Mouse (Mus musculus) T-helper 2 cell (primary cell): ENCODE results near the gene Crebbp.

Experiments used
- in situ Hi-C: fragments of 300-600 bp; cut with MboI, MseI; formaldehyde crosslinking; loops from one replicate; pipeline ENCODE4 v1.15.1; 2025; ENCODE audit warnings: high pct_unique_total_duplicates

The Crebbp gene

GRCm38 (mm10) chr16:4044093-4044492 is 169.7 kb downstream of the Crebbp start:
- in situ Hi-C loops, result no loop called here

GRCm38 (mm10) chr16:4041646-4042045 is 172.2 kb downstream of the Crebbp start:
- in situ Hi-C loops, result no loop called here

GRCm38 (mm10) chr16:4040206-4040605 is 173.6 kb downstream of the Crebbp start:
- in situ Hi-C loops, result no loop called here

GRCm38 (mm10) chr16:4037690-4038089 is 176.1 kb downstream of the Crebbp start:
- in situ Hi-C loops, result no loop called here

GRCm38 (mm10) chr16:4036807-4037206 is 177.0 kb downstream of the Crebbp start, which contains the start of gene Dnase1:
Gene Dnase1 (plus strand): TSS chr16:4036942.
- in situ Hi-C loops, result no loop called here

GRCm38 (mm10) chr16:4035575-4035974 is 178.2 kb downstream of the Crebbp start:
- in situ Hi-C loops, result no loop called here

- in situ Hi-C loops, result no loop called here
Measured at GRCm38 (mm10) chr16:4034476-4034875, 179.3 kb downstream of the Crebbp start.

- in situ Hi-C loops, result no loop called here
Measured at GRCm38 (mm10) chr16:4033971-4034370, 179.8 kb downstream of the Crebbp start.

- in situ Hi-C loops, result no loop called here
Measured at GRCm38 (mm10) chr16:4032341-4032748, 181.5 kb downstream of the Crebbp start.

GRCm38 (mm10) chr16:4031441-4032274 is 182.1 kb downstream of the Crebbp start:
- in situ Hi-C loops, result no loop called here
